Mouse (Mus musculus) MEL (cell line): Measurements from ENCODE around the gene Cwc25.

Experiments
- BHLHE40 ChIP-seq: IDR thresholded peaks from 2 replicates; pipeline ENCODE4 v1.6.1; 2012; ENCODE audit warnings: low read depth, mild to moderate bottlenecking, inconsistent platforms, low read length, improper control_type of control experiment, borderline replicate concordance
- CHD2 ChIP-seq: IDR thresholded peaks from 2 replicates; pipeline ENCODE4 v1.6.1; 2011; ENCODE audit warnings: low read length, improper control_type of control experiment
- CTCF ChIP-seq, 3 experiments: IDR thresholded peaks in 2 of 3; conservative IDR thresholded peaks in 1 of 3; 2 replicates each; pipeline ENCODE4 v1.5.1; 2011 to 2012; ENCODE audit warnings: low read length in 3 of 3, low read depth in 2 of 3, mild to moderate bottlenecking in 2 of 3, improper control_type of control experiment in 1 of 3, inconsistent platforms in 1 of 3, mixed read lengths in 1 of 3, moderate library complexity in 1 of 3; ENCODE audit not compliant: control insufficient read depth in 1 of 3, insufficient read depth in 1 of 3, poor library complexity in 1 of 3, severe bottlenecking in 1 of 3
- EP300 ChIP-seq, 2 experiments: IDR thresholded peaks; 2 replicates each; pipeline ENCODE4 v1.6.1; 2011; ENCODE audit warnings: improper control_type of control experiment in 2 of 2, low read length in 2 of 2, low read depth in 1 of 2, mild to moderate bottlenecking in 1 of 2
- GATA1 ChIP-seq: IDR thresholded peaks from 2 replicates; pipeline ENCODE4 v1.6.1; 2011; ENCODE audit warnings: low read depth, low read length, improper control_type of control experiment
- MAX ChIP-seq: IDR thresholded peaks from 2 replicates; pipeline ENCODE4 v1.6.1; 2011; ENCODE audit warnings: low read length, improper control_type of control experiment
- MAZ ChIP-seq: IDR thresholded peaks from 2 replicates; pipeline ENCODE4 v1.6.1; 2012; ENCODE audit warnings: low read depth, mild to moderate bottlenecking, inconsistent platforms, low read length, improper control_type of control experiment
- POLR2A ChIP-seq, 2 experiments: IDR thresholded peaks; 2 replicates each; pipeline ENCODE4 v1.6.1; 2011 to 2012; ENCODE audit warnings: low read length in 2 of 2, mild to moderate bottlenecking in 2 of 2, control low read depth in 1 of 2, improper control_type of control experiment in 1 of 2, low read depth in 1 of 2, moderate library complexity in 1 of 2; ENCODE audit not compliant: control insufficient read depth in 1 of 2, insufficient read depth in 1 of 2, poor library complexity in 1 of 2
- ZKSCAN1 ChIP-seq: IDR thresholded peaks from 2 replicates; pipeline ENCODE4 v1.6.1; 2012; ENCODE audit warnings: low read depth, mild to moderate bottlenecking, inconsistent platforms, low read length, improper control_type of control experiment, moderate library complexity

DNA sequence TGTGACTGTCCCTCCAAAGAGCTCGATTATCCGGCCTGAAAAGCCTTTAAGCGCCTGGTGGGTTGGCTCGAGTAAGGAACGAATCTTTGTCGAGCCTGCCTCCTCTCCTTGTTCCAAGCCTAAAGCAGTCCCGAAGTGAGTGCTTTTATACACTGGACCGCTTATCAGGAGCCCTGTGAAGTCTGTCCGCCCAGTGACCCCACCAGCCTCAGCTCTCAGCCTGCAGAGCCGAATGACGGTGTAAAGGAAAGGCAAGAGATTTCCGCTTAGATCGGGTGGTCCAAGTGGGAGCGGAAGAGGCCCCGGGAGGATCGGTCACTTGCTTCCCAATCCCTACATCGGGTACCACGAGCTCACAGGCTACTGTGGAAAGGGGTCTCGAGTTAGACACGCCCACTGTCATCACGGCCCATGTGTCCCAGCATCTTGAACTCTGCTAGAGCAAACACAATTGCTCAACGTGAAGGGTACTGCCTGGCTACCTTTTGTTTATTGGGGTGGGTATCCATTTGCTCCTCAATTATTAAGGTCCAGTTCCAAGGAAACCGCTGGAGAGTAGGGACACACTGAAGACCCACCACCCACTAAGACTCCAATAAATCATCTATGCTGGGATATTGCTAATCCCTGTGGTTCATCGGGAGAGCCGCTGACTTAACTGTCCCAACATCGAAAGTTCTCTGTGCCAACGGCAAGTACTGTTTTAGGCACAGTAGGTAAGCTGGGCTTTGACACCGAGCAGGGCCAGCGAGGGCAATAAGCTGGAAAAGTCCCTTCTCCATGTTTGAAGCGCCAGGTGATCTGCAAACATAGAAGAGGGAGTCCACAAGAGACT lies 65.4 kb downstream of the Cwc25 start:
- TF ChIP-seq EP300 (IDR thresholded peaks at IDR 0.05; ENCODE audit: low read depth in 1 of 2, low read length in 2 of 2), result no peak
- no peak for TF ChIP-seq POLR2A (IDR thresholded peaks at IDR 0.05; ENCODE audit: control insufficient read depth in 1 of 2, insufficient read depth in 1 of 2, low read depth in 1 of 2, low read length in 2 of 2, poor library complexity in 1 of 2)
- TF ChIP-seq ZKSCAN1, result no peak
- 0 out of 2 replicates have a peak, but pooled peaks have one; percentile 39 for TF ChIP-seq GATA1
- no peak for TF ChIP-seq CTCF (IDR thresholded peaks at IDR 0.05 in 2 of 3, conservative IDR thresholded peaks at IDR 0.05 in 1 of 3; ENCODE audit: control insufficient read depth in 1 of 3, insufficient read depth in 1 of 3, low read depth in 2 of 3, low read length in 3 of 3, poor library complexity in 1 of 3, severe bottlenecking in 1 of 3)
- TF ChIP-seq BHLHE40, result no peak
- no peak for TF ChIP-seq CHD2
- no peak for TF ChIP-seq MAX
- no peak for TF ChIP-seq MAZ
